In genomic region chr5:51830551-51830950, GRCm38 (mm10) we compare ENCODE assay signal across 16 mouse cellular contexts.
DNase-seq lines count a peak whose midpoint lies in the region.
"Had no signal": no experiment of that assay in that cellular context is flagged by ENCODE, and none has a peak within 500 bp of the region (broad histone marks: within the 10 kb centered on the region; RNA-seq: fewer than 3 reads in every experiment).

No protein-coding gene starts in this region.

- peak; percentile 9 for DNase-seq in cerebellum, adult 9-11 months
- DNase-seq in cerebellum, postnatal 4 days (ENCODE audit: low spot score in 2 of 2): no peak
- DNase-seq in layer of hippocampus, adult 18-20 months (ENCODE audit: low spot score in 2 of 2): peak; percentile 13 to 27
- DNase-seq in layer of hippocampus, adult 9-10 months (ENCODE audit: low spot score): no peak
- DNase-seq in brain, adult 2 months (ENCODE audit: low read depth, low spot score): peak; percentile 58
- peak; percentile 15 for DNase-seq in layer of hippocampus, adult 9-11 months
- no peak for DNase-seq in lung, adult 18-20 months
- DNase-seq: adrenal gland, postnatal 14 days; embryo, embryonic 11 days; gastrocnemius, postnatal 14 days; heart, adult 18-20 months; heart, postnatal 14 days; kidney, postnatal 36 days; lung, adult 2 months; lung, postnatal 14 days; thymus, adult 2 months had no signal

Comparison
In these comparisons a context has a peak if more than half of its experiments do, and no peak if none do; other contexts are left out.
1. DNase-seq: peak in cerebellum, adult 9-11 months (single experiment), layer of hippocampus, adult 18-20 months (2 of 2), brain, adult 2 months (single experiment) and layer of hippocampus, adult 9-11 months (single experiment); none in cerebellum, postnatal 4 days (0 of 2), layer of hippocampus, adult 9-10 months (single experiment) and lung, adult 18-20 months (0 of 2).